1 mouse cellular context compared by ENCODE assay signal in the genomic region with DNA sequence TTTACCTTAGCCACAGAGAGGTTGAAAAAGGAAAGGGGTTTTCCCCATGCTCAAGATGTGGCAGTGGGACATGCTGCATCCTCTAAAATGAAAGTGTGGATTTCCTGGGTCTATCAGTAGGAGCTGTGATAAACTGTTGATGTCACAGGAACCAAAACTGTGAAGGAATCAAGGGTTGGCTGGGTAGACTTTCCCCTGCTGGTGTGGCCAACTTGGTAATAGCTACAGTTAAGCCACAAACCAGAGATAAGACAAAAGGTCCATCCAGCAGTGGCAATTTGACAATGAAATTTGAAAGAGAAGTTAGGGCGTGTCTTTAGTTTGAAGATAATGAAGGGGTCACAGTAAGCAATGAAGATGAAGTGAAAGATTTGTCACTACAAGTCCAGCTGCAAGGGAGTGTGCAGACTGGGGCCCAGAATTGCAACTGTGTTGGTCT.
TF ChIP-seq lines count a peak whose summit lies in the region.

No protein-coding gene starts in this region.

TF ChIP-seq in CH12.LX, 34 proteins besides CTCF, POLR2A, EP300 and RAD21 (continued from another document):
- TF ChIP-seq RCOR1 (conservative IDR thresholded peaks at IDR 0.05; ENCODE audit: low read depth, low read length) (peak; percentile 36; the same call in 1 of the 2 replicates), TCF12 (IDR thresholded peaks at IDR 0.05; ENCODE audit: low read depth, low read length) (0 out of 2 replicates have a peak, but pooled peaks have one; percentile 17), ELF1 (IDR thresholded peaks at IDR 0.05; ENCODE audit: low read depth, low read length) (no peak)
